Mouse (Mus musculus): ENCODE results near the gene Dhrs9.

DNA sequence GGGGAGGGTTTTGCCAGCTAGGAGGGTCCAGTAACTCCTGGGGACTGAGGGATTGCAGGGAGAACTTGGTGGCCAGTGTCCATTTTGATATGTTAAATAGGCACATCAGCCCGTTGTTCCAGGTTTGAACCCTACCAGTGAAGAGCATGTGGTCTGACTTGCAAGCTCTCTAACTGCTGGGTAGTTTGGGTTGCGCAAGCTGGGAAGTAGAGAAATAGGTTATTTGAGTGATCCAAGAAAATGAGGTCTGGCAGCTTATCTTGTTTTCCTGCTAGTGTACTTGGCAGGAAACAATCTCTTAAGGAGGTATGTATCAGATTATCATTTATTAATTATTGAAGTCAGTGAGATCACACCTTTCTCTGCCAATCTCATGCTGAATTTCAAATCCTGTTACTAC, 15.4 kb upstream of the Dhrs9 start:
- TF ChIP-seq CTCF (conservative IDR thresholded peaks at IDR 0.05; ENCODE audit: low read length), result no peak
- no peak for TF ChIP-seq NANOG (IDR thresholded peaks at IDR 0.05; ENCODE audit: borderline replicate concordance, low read length)
- no peak for TF ChIP-seq POU5F1 (IDR thresholded peaks at IDR 0.05; ENCODE audit: borderline replicate concordance, low read length)
